Mouse (Mus musculus) 3T3-L1 (cell line): ENCODE measurements around the gene Zc3h7b.

ENCODE experiments used
- DNase-seq: peaks from one replicate; pipeline ENCODE4 v3.0.0-alpha.2; 2015; ENCODE audit warnings: low read depth, low spot score

Zc3h7b gene

GRCm38 (mm10) chr15:81792444-81792843 is 47.6 kb downstream of the Zc3h7b start:
- no peak for DNase-seq

- peak; percentile 25 for DNase-seq
Observed at GRCm38 (mm10) chr15:81796228-81796627, 51.4 kb downstream of the Zc3h7b start.

GRCm38 (mm10) chr15:81797861-81798260 is 53.0 kb downstream of the Zc3h7b start:
- DNase-seq = no peak

GRCm38 (mm10) chr15:81798421-81798820 is 53.6 kb downstream of the Zc3h7b start:
- DNase-seq = no peak

GRCm38 (mm10) chr15:81800391-81800790 is 55.5 kb downstream of the Zc3h7b start:
- no peak for DNase-seq

- peak; percentile 97 for DNase-seq
Observed at GRCm38 (mm10) chr15:81802001-81802890, 57.4 kb downstream of the Zc3h7b start, which contains the start of gene Tef. Gene Tef (plus strand): TSS chr15:81802421.

GRCm38 (mm10) chr15:81802941-81803351 is 58.1 kb downstream of the Zc3h7b start:
- no peak for DNase-seq

GRCm38 (mm10) chr15:81803425-81803951 is 58.6 kb downstream of the Zc3h7b start:
- no peak for DNase-seq

GRCm38 (mm10) chr15:81804172-81804571 is 59.3 kb downstream of the Zc3h7b start:
- no peak for DNase-seq

- DNase-seq = no peak
Observed at GRCm38 (mm10) chr15:81804883-81805282, 60.0 kb downstream of the Zc3h7b start.

- no peak for DNase-seq
Observed at GRCm38 (mm10) chr15:81805624-81806023, 60.8 kb downstream of the Zc3h7b start.

GRCm38 (mm10) chr15:81806621-81807404 is 62.0 kb downstream of the Zc3h7b start:
- peak; percentile 44 for DNase-seq

GRCm38 (mm10) chr15:81808799-81809198 is 63.9 kb downstream of the Zc3h7b start:
- DNase-seq = no peak

- DNase-seq = peak; percentile 52
Observed at GRCm38 (mm10) chr15:81809550-81809949, 64.7 kb downstream of the Zc3h7b start.

GRCm38 (mm10) chr15:81810150-81810549 is 65.3 kb downstream of the Zc3h7b start:
- DNase-seq = peak; percentile 99

- peak; percentile 98 for DNase-seq
Observed at GRCm38 (mm10) chr15:81810671-81811598, 66.1 kb downstream of the Zc3h7b start.

GRCm38 (mm10) chr15:81811599-81811996 is 66.7 kb downstream of the Zc3h7b start:
- peak; percentile 53 for DNase-seq

GRCm38 (mm10) chr15:81812287-81812686 is 67.4 kb downstream of the Zc3h7b start:
- peak; percentile 57 for DNase-seq

GRCm38 (mm10) chr15:81812696-81813631 is 68.1 kb downstream of the Zc3h7b start:
- DNase-seq = no peak
